Mouse (Mus musculus) kidney, adult 11 months (tissue): ENCODE measurements around the gene Olfr1257.
"Not testable (repeated sequence)": the region's sequence is repeated elsewhere in the genome, so short reads cannot be mapped to it uniquely, and the experiment has no call there.

Experiments used
- DNase-seq: peaks from one replicate; pipeline ENCODE4 v3.0.0; 2022

Gene Olfr1257

GRCm38 (mm10) chr2:89878137-89878536, at the start of gene Olfr1257:
Gene Olfr1257 (plus strand): TSS chr2:89878437.
- no peak for DNase-seq

DNA sequence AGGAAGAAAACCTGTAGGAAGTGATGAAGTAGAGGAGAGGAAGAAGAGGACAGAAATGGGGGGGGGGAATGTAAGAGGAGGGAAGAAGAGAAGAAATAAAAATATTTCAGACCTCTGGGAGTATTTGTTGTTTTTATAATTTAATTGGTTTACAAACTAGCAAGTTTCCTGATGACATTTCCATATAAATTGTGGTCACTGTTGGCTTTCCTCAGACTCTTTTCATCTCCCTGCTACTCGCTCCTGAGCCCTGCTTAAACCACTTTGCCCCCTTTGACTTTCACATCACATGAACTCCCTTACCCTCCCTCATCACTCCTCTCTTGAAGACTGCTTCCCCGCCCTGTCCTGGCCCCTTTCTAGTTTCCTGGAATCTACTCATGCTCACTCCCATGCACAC, 36.8 kb upstream of the Olfr1257 start, which contains the start of gene Olfr1256:
Olfr1256 (minus strand) TSS at position 101 of the 400 bp plus-strand sequence.
- no peak for DNase-seq

DNA sequence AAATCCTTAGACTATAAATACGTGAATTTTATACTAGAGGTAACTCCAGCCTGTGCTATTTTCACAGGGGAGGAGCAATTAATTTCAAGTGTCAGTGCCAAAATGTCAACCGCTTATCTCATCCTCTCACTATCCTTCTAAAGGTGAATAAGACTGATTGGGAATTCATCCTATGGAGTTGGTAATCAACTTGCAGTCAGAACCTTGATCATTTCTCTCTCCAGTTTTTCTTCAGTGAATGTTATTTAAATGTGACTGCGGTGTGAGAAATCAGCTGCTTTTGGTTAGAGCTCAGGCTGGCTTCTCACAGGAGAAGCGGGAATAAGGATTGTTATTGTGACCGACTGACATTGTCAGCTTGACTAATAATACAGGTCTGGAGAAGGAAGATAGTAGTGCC, 30.1 kb upstream of the Olfr1257 start, which contains the start of gene Olfr48:
Olfr48 (minus strand) TSS at position 101 of the 400 bp plus-strand sequence.
- no peak for DNase-seq

DNA sequence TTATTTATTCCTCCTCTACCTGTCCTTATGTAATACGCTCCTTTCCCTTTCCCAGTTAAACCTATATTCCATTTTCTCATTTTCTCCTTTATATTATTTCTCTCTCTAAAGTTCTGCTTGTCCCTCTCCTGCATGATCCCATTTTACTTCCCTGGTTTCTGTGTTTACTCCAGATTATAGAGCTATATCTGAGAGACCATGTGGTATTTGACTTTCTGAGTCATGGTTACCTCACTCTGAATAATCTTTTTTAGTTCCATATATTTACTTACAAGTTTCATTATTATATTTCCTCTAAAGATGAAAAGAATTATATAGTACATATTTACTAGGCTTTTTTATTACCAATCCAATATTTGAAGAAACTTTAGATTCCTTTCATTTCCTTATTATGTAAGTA, 29.0 kb upstream of the Olfr1257 start:
- DNase-seq = no peak

DNA sequence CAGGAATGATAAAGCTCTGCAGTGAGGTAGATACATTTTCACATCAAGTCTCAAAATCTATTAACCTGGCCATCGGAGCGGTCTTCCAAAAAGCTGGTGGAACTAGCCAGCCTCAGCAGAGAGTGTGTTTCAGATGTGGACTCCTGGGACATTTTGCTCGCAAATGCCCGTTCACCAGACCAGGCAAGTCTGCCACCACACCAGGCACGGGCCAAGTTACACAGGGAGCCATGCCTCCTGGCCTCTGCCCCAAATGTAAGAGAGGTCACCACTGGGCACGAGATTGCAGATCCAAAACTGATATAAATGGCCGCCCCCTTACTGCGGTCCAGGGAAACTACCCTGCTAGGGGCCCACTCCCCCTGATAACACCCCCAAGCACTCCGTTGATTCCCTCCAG, 34.4 kb downstream of the Olfr1257 start:
- DNase-seq = not testable (repeated sequence)

- DNase-seq = no peak
Measured at GRCm38 (mm10) chr2:89927009-89927408, 48.8 kb downstream of the Olfr1257 start, which contains the start of gene Olfr1258. Gene Olfr1258 (plus strand): TSS chr2:89927309.
